Mouse (Mus musculus) lung, postnatal 0 days (tissue): Measurements from ENCODE around the gene Ecsit.

Experiments
- CTCF ChIP-seq: IDR thresholded peaks from 2 replicates; pipeline ENCODE4 v1.5.1; 2016; ENCODE audit warnings: antibody characterized with exemption, mild to moderate bottlenecking
- EP300 ChIP-seq: IDR thresholded peaks from 2 replicates; pipeline ENCODE4 v1.6.1; 2016; ENCODE audit warnings: antibody characterized with exemption, mild to moderate bottlenecking, control low read depth

DNA sequence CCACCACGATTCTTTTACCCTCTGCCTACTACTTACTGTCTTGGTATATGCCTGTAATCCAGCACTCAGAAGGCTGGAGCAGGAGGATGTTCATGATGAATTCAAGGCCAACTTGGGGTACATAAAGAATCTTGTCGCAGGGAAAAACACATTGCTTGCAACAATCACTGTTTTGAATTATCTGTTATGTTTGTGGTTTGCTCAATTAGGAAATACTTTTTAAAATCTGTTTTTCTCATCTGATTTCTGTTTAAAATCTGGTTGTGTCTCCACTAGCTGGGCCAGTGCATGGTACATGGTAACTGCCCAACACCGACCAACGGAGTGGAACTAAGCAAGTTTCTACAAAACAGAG is 594 bp downstream of the Ecsit start:
- no peak for TF ChIP-seq CTCF
- TF ChIP-seq EP300, result no peak
